Mouse (Mus musculus): ENCODE results near the gene Rgl1. TPM values are rescaled to one million over a fixed set of nuclear protein-coding genes. Genes with fewer than 3 reads are reported as not detected.
"Not testable (repeated sequence)": the region's sequence is repeated elsewhere in the genome, so short reads cannot be mapped to it uniquely, and the experiment has no call there.

Rgl1 gene
- polyA plus RNA-seq, 1 experiment, result 14.7 TPM

DNA sequence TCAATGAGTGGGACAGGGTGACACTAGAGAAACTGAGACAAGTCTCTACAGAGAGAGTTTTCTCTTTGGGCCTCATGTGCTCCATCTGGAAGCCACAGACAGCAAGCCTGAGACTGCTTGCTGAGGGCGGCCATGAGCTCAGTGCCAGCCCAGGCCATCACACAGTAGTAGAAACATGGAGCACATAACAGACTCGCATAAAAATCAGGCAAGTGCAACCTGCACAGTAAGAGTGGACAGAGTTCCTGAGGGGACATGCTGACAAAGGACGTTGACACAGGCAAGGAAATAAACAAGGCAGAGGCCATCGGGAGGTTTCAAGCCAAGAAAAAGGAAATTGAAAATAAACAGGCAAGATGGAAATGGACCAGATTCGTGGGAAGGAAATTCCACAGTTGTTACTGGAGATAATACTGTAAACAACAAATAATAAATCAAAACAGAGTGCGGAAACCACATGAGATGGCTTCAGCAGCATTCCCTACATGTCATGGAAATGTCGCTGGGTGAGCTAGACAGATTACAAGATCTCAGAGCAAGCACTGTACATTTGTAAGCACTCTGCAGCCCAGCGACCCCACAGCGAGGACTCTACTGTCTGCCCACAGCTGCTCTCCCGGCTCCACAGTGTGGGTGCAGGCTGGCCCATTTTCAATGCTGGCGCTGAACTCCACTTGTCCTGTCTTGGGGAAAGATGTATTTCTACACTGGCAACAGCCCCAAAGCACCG lies 88.5 kb downstream of the Rgl1 start:
- H3K4me1 ChIP-seq (ENCODE audit: control insufficient read depth, insufficient read depth, insufficient read length, low read length), result peaks cover 22% of the 10 kb centered on the region
- H3K27ac ChIP-seq (replicated peaks; ENCODE audit: low read depth, low read length), result peak overlapping the region; percentile 69
- no peak overlapping the region for H3K4me3 ChIP-seq (ENCODE audit: insufficient read depth, low read depth, low read length)

DNA sequence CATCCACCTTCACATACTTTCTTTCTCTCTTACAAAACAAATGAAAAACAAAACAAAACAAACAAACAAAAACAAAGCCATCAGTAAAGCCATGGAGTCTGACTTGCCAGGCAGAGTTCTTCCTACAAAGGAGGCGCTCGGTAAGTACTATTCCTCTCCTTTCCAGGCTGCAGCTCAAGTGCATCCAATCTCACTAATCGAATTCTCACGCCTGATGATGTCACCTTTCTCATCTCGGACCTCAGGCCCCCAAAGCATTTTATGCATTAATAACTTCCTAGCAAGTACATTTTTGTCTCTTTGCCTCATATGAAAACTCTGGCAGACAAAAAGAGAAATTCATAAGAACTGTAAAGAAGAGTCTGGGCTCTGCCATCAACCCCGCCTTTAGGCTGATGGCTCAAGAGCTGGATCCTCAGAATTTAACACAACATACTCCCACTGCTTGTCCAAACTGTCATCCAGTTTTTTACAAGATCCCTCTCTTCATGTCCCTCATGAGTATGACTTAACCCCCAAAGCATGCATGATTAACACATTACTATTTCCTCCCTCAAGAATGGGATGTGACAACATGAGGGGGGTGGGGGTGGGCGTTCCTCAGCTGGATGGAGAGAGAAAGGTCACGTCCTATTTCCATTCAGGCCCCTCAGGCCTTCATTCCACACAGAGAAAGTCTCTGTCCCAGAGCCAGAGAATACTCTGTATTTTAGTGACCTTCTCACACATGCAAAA lies 96.5 kb downstream of the Rgl1 start:
- Histone ChIP-seq H3K27ac (replicated peaks; ENCODE audit: low read depth, low read length) (peak overlapping the region; percentile 46), H3K4me3 (ENCODE audit: insufficient read depth, low read depth, low read length) (no peak overlapping the region)

DNA sequence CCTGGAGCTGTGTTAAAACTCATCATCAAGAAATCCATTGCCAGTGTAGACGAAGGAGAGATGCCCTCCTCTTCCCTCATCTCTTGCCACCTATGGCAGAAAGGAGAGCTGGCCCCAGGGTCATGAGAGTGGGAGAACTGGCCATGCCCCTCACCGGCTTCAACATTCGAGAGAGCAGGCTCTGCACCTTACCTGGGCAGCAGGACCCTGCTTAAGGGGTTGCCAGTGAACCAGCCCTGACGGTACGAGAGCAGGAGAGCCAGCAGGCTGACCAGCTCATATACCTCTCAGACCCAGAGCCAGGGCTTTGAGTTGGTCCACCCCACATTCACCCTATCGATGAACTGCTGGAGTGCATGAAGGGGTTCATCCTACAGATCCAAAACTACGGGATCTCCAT lies 105.7 kb downstream of the Rgl1 start:
- Histone ChIP-seq H3K27ac (replicated peaks; ENCODE audit: low read depth, low read length) (no peak overlapping the region), H3K4me1 (ENCODE audit: control insufficient read depth, insufficient read depth, insufficient read length, low read length) (no peaks in the 10 kb centered on the region), H3K4me3 (ENCODE audit: insufficient read depth, low read depth, low read length) (no peak overlapping the region)

More for the DNA sequence above, 96.5 kb downstream of the Rgl1 start:
- H3K4me1 ChIP-seq (ENCODE audit: control insufficient read depth, insufficient read depth, insufficient read length, low read length), result peaks cover 10% of the 10 kb centered on the region

DNA sequence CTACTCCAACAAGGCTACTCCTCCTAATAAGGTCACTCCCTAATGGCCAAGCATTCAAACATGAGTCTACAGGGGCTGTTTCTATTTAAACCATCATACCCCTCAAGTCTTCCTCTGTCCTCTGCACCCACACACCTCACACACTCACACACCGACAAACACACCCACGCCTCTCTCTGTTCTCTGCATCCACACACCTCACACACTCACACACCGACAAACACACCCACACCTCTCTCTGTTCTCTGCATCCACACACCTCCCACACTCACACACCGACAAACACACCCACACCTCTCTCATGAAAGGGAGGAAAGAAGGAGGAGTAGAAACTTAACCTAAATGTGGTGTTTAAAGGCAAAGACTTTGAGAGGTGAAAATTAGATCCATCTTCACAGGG lies 106.2 kb downstream of the Rgl1 start:
- Histone ChIP-seq H3K4me3 (ENCODE audit: insufficient read depth, low read depth, low read length) (no peak overlapping the region), H3K27ac (replicated peaks; ENCODE audit: low read depth, low read length) (no peak overlapping the region), H3K4me1 (ENCODE audit: control insufficient read depth, insufficient read depth, insufficient read length, low read length) (no peaks in the 10 kb centered on the region)

DNA sequence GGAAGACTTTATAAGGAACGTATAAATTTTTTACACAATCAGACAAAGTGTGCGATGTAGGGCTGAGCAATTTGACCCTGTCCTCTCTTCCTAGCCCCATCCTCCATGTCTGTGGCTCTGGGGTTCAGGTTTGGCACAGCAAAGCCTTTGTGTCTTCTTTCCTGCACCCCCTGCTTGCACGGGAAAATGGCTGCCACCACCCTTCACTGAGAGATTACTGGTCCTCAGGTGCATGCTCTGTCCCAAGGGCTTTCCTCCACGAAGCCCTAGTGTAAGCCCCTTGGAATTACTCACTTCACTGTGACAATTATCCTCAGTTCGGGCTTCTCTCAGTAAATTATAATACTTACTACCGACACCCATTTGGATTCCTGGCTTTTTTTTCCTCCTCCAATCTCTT lies 109.5 kb downstream of the Rgl1 start:
- no peak overlapping the region for H3K27ac ChIP-seq (replicated peaks; ENCODE audit: low read depth, low read length)
- H3K4me1 ChIP-seq (ENCODE audit: control insufficient read depth, insufficient read depth, insufficient read length, low read length), result no peaks in the 10 kb centered on the region
- no peak overlapping the region for H3K4me3 ChIP-seq (ENCODE audit: insufficient read depth, low read depth, low read length)

DNA sequence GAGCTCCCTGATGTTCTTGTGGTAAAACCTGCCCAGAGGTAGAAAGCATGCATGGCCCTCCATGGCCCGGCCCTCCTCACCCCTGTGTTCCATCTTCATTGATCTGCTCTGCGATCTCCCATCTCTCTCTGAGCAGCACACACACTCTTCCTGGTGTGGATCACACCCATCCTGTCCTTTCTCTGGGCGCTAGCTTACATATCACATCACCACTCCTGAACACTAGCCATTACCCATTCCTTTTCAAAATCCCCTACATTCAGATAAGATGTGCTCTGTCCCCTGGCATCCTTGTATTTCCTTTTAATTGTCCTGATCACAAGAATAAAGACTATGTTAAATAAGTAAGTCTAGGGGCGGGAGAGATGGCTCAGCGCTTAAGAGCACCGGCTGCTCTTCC lies 111.3 kb downstream of the Rgl1 start:
- Histone ChIP-seq H3K4me1 (ENCODE audit: control insufficient read depth, insufficient read depth, insufficient read length, low read length) (no peaks in the 10 kb centered on the region; the same call in 1 of the 2 replicates), H3K27ac (replicated peaks; ENCODE audit: low read depth, low read length) (no peak overlapping the region), H3K4me3 (ENCODE audit: insufficient read depth, low read depth, low read length) (no peak overlapping the region)

DNA sequence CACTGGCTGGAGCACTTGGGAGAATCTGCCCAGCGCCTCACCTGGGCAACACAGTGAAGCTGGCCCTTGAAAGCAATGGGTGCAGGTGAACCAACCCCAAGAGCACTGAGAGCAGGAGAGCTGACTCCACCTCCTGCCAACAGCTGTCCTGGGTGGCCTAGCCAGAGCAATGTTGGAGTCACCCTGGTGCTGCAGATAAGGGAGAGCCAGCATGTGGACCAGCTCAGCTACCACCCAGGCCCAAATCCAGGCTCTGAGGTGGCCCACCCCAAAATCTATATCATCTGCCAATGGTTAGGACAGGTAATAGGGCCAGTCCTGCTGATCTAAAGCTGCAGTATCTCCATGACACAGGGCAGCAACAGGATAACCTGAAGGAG lies 114.7 kb downstream of the Rgl1 start:
- Histone ChIP-seq H3K4me3 (ENCODE audit: insufficient read depth, low read depth, low read length) (no peak overlapping the region), H3K4me1 (ENCODE audit: control insufficient read depth, insufficient read depth, insufficient read length, low read length) (no peaks in the 10 kb centered on the region; the same call in 1 of the 2 replicates), H3K27ac (replicated peaks; ENCODE audit: low read depth, low read length) (no peak overlapping the region)

DNA sequence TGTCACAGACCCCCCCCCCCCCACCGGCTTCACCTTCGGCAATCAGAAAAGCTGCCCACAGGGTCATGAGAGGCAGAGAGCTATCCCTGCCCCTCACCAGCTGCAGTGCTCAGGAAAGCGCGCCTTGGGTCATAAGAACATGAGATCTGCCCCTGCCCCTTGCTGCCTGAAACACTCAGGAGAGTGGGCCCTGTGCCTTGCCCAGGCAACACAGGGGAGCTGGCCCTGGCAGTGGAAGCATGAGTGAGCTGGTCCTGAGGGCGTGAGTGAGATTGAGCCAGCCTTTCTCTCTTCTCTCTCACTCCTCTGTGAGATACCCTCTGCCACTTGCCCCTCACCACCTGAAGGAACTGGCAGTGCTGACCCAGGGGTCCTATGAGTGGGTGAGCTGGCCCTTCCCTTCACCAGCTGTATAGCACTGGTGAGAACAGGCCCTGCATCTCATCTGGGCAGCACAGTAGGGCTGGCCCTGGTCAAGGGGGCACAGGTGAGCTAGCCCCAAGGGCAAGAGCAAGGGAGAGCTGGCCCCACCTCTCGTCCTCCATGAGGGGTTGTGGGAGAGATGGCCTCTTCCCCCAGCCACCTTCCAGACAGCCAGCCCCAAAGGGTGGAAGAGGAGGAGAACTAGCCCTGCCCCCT lies 115.2 kb downstream of the Rgl1 start:
- H3K27ac ChIP-seq (replicated peaks; ENCODE audit: low read depth, low read length), result no peak overlapping the region
- H3K4me1 ChIP-seq (ENCODE audit: control insufficient read depth, insufficient read depth, insufficient read length, low read length), result no peaks in the 10 kb centered on the region; the same call in 1 of the 2 replicates
- no peak overlapping the region for H3K4me3 ChIP-seq (ENCODE audit: insufficient read depth, low read depth, low read length)

DNA sequence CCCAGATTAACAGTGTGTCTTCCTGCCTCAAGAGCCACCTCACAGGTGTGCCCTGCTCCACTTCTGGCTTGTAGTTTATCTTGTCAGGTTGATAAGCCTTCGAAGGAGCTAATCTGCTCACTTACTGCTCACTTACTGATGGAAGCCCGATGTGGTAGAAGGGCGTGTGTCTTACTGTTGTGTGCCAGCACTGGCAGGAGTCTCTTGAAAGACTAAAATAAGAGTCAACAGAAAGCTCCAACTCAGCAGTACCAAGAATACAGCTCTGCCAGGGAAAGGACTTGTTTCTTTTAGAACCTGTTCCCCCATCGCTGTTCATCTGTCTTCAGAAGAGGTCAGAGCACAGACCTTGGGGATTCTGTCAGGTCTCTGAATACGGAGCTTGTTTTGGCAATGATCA lies 118.1 kb downstream of the Rgl1 start:
- H3K4me3 ChIP-seq (ENCODE audit: insufficient read depth, low read depth, low read length), result no peak overlapping the region

DNA sequence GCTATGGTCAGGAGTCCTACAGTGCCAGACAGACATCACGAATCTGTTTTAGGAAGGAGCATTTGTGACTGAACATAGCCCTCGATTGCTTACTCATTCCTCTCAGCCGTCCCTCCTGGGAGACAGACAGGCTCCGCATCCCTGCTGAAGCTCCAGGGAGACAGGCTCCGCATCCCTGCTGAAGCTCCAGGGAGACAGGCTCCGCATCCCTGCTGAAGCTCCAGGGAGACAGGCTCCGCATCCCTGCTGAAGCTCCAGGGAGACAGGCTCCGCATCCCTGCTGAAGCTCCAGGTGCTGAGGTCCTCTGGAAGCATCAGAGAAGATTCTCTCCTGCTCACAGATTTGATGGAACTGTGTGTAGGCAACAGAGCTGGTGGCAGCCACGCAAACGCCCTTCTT lies 123.9 kb downstream of the Rgl1 start:
- not testable (repeated sequence) for H3K4me1 ChIP-seq (ENCODE audit: control insufficient read depth, insufficient read depth, insufficient read length, low read length); H3K4me3 ChIP-seq (ENCODE audit: insufficient read depth, low read depth, low read length); H3K27ac ChIP-seq (replicated peaks; ENCODE audit: low read depth, low read length)

More for the DNA sequence above, 118.1 kb downstream of the Rgl1 start:
- no peaks in the 10 kb centered on the region; the same call in 1 of the 2 replicates for H3K4me1 ChIP-seq (ENCODE audit: control insufficient read depth, insufficient read depth, insufficient read length, low read length)
- no peak overlapping the region for H3K27ac ChIP-seq (replicated peaks; ENCODE audit: low read depth, low read length)

DNA sequence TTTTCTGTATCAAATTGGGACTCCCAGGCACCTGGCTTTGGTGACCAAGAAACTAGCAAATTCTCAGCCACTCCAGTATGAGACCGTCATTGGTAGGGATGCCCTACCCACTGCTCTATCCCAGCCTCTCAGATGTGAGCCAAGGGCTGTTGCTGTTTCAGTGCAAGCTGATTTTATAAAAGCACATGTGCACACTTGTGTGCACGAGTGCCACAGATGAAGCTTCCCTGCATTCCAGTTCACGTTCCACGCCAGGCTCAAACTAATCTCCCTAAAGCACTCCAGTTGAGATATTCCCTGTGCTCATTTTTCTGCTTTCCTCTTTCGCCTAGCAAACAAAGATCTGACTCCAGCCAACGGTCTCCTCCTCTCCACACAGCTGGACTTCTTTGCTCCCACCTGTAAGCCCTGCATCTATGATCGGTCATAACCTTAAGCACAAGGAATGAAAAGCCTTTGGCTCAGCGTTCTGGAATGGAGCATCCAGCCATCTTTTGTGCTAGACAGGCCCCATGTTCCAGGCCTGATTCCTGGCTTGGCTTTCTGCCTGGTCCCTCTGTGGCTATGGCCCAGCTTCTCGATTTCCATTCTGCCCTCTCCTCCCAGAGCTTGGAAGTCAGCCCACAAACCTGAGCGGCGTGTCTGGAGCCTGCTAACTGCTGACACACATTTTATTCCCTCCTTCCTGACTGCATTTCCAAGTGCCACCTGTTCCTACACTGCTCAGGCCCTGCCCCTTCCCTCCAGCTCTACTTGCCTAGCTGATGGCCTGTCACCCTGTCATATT lies 125.8 kb downstream of the Rgl1 start:
- Histone ChIP-seq H3K4me3 (ENCODE audit: insufficient read depth, low read depth, low read length) (no peak overlapping the region), H3K27ac (replicated peaks; ENCODE audit: low read depth, low read length) (no peak overlapping the region), H3K4me1 (ENCODE audit: control insufficient read depth, insufficient read depth, insufficient read length, low read length) (peaks cover 3% of the 10 kb centered on the region; the same call in 1 of the 2 replicates)

DNA sequence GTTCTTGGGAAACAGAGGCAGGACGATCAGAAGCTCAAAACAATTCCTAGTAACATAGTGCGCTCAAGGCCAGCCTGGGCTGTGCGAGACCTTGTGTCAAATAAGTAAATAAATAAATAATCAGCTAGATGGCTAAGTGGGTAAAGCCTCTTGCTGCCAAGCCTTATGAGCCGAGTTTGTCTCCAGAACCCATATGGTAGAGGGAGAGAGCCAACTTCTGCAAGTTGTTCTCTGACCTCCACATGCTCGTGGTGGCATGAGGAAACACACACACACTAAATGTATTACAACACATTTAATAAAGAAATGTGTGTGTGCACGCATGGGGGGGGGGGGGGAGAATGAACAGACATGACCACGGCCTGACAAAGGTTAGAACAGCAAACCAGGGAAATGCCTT lies 126.8 kb downstream of the Rgl1 start:
- Histone ChIP-seq H3K4me3 (ENCODE audit: insufficient read depth, low read depth, low read length) (no peak overlapping the region), H3K4me1 (ENCODE audit: control insufficient read depth, insufficient read depth, insufficient read length, low read length) (peaks cover 3% of the 10 kb centered on the region; the same call in 1 of the 2 replicates), H3K27ac (replicated peaks; ENCODE audit: low read depth, low read length) (no peak overlapping the region)

DNA sequence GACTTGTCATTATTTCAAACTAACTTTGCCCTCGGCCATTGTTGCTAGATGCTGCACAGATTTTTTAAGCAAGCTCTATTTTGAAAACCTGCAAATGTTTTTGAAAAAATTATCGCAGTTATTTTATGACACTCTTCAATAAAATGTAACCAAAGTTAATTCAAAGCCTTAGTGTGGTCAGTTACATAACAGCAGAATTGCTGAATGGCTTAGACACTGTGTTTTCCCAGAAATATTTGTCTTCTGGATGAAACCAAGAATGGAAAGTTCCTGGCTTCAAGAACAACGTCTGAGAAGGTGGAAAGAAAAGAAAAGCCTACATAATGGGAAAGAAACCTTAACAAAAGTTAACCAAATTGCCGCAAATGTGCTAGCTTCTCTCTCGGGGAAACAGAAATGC lies 131.5 kb downstream of the Rgl1 start:
- Histone ChIP-seq H3K4me1 (ENCODE audit: control insufficient read depth, insufficient read depth, insufficient read length, low read length) (no peaks in the 10 kb centered on the region), H3K27ac (replicated peaks; ENCODE audit: low read depth, low read length) (no peak overlapping the region)

DNA sequence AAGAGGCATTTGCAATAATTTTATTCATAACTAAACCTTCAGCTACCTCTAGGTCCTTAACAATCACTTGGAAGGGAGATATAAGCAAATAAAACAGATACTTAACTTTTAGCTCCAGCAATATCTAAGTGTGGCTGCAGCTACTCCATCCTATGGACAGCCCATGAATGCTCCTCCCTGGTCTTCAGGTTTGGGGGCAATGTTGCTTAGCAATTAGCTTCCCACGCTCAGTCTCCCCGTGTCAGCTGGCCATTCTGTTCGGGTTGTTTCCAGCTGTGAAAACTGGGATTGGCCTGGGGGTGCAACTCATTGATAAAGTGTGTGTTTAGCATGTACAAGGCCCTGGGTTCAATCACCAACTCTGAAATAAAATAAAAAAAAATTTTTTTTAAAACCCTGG lies 136.4 kb downstream of the Rgl1 start:
- no peaks in the 10 kb centered on the region for H3K4me1 ChIP-seq (ENCODE audit: control insufficient read depth, insufficient read depth, insufficient read length, low read length)
- H3K27ac ChIP-seq (replicated peaks; ENCODE audit: low read depth, low read length), result no peak overlapping the region
- H3K4me3 ChIP-seq (ENCODE audit: insufficient read depth, low read depth, low read length), result no peak overlapping the region

More for the DNA sequence above, 131.5 kb downstream of the Rgl1 start:
- no peak overlapping the region for H3K4me3 ChIP-seq (ENCODE audit: insufficient read depth, low read depth, low read length)

DNA sequence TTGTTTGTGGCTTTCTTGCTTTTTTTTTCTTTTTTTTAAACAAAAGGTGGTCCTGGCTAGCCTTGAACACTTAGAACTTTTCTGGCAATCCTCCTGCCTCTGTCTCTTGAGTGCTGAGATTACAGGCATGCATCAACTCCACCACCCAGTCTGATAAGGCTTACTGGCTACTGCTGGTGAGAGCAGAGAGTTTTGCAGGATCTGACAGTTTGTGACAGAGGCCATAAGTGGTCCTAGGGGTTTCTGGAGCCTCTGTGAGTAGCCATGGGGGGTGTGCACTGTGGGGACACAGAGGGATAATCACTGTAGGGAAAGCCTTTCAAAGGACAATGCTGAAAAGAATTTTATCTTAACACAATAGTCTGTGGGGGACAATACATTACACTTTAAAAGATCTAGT lies 140.5 kb downstream of the Rgl1 start:
- Histone ChIP-seq H3K4me1 (ENCODE audit: control insufficient read depth, insufficient read depth, insufficient read length, low read length) (0 out of 2 replicates have a peak, but pooled peaks cover 7% of the 10 kb centered on the region), H3K4me3 (ENCODE audit: insufficient read depth, low read depth, low read length) (peak overlapping the region; percentile 100)

More for the DNA sequence above, 140.5 kb downstream of the Rgl1 start:
- H3K27ac ChIP-seq (replicated peaks; ENCODE audit: low read depth, low read length), result peak overlapping the region; percentile 68
